Mouse (Mus musculus): Measurements from ENCODE around the gene Ints6l.

The Ints6l gene

DNA sequence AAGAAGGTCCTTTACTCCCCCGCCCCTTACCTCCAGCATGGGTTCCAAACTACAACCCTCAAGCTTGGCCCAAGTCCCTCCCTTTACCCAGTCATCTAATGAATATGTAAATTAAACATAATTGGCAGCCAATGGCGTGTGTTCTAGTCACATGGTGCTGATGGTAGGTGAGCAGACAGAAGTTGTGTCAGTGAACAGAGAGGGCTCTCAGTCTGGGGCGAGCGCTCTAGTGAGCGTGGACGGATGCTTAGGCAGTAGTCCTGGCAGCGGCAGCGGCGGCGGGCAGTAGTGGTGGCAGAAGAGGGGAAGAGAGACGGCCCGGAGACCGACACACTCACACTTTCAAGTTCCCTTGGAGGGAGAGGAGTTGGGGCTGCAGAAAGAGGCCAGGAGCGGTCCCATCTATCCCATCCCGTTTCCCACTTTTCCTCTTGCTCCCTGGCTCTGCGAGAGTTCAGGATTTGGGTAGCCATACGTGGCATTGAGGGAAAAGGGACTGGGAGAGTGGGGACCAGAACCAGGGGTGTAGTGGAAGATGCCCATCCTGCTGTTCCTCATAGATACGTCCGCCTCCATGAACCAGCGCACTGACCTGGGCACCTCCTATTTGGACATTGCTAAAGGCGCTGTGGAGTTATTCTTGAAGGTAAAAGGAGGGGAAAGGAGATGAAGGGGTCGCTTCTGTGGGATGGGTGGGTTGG, at the start of gene Ints6l:
Gene Ints6l (plus strand): TSS at position 187 of the 701 bp plus-strand sequence.
- DNase-seq (ENCODE audit: low read depth, low spot score) = peak; percentile 85

DNA sequence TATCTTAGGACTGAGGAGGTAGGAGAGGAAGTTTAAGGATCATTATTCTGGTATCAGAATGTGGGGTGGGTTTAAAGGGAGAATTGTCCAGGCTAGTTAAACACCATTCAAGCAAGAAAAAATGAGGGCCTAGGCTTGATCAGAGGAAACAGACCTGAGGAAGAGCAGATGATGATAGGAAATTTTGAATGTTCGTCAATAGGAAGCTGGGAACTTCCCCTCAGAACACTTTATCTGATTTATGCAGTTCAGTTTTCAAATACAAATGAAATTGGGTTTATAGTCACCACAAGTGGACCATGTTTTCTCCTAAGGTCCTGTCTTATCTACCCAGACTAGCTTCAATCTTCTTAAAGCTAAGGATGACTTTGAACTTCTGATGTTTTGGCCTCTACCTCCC, 49.2 kb upstream of the Ints6l start:
- DNase-seq (ENCODE audit: low read depth, low spot score) = no peak

DNA sequence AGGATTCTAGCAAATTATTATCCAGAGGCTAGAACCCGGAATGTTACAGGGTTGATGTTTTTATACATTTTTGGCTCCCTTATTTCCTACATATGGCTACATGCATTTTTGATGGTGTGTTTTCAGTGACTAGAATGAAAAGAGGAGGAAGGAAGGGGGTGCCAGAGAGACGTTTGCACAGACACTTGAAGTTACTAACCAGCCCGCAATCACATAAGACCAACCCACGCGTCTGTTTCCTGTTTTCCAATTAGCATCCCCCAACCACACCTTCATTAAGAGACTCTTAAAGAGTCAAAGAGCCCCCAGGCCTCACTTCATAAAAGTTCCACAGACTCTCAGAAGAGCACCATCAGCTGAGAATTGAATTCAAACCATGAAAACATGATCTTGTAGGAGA, 48.5 kb upstream of the Ints6l start:
- DNase-seq (ENCODE audit: low read depth, low spot score) = no peak

DNA sequence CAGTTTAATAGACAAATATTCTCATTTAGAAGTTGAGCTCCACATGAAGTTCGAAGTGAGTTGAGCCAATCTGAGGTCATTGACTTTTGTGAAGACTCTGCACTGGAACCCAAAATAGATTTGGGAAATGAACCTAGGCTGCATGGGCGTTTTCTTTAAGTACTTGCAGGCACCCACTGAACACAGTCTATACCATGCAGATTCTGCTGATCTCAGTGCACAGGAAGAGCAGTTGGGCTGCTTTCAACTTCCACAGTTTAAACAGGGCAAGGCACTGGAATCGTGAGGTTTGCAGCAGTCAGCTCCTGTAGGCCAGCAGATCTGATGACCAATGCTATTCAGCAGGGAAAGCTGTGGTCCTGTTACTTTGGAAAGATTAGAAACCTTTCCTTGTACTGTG, 38.4 kb upstream of the Ints6l start:
- no peak for DNase-seq (ENCODE audit: low read depth, low spot score)

DNA sequence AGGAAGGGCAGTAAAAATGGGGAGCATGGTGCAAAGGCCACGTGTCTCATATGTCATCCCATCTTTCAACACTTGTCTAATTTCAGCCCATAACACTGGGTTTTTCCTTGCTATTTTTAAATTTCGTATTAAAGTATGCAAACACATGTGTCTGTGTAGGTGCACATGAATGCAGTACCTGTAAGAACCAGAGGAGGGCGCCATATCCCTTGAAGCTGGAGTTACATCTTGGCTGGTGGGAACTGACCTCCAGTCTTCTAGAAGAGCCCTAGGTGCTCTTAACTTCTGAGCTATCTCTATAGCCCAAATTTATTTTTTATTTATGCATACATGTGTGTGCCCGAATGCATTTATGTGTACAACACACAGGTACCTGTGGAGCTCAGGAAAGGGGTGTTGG, 37.1 kb upstream of the Ints6l start:
- DNase-seq (ENCODE audit: low read depth, low spot score) = peak; percentile 15

DNA sequence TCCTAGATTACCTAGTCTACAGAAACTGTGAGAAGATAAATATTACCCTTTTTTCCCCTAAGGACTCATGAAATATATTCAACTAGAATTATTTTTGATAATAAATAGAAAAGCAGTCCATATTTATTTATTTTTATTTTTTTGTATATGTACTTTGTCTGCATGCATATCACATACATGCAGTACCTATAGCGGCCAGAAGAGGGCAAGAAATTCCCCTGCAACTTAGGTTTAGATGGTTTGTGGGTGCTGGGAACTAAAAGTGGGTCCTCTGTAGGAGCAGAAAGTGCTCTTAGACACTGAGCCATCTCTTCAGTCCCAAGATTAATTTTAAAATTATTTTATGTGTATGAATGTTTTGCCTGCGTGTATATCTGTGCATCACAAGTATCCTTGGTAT, 24.1 kb upstream of the Ints6l start:
- peak; percentile 7 for DNase-seq (ENCODE audit: low read depth, low spot score)

DNA sequence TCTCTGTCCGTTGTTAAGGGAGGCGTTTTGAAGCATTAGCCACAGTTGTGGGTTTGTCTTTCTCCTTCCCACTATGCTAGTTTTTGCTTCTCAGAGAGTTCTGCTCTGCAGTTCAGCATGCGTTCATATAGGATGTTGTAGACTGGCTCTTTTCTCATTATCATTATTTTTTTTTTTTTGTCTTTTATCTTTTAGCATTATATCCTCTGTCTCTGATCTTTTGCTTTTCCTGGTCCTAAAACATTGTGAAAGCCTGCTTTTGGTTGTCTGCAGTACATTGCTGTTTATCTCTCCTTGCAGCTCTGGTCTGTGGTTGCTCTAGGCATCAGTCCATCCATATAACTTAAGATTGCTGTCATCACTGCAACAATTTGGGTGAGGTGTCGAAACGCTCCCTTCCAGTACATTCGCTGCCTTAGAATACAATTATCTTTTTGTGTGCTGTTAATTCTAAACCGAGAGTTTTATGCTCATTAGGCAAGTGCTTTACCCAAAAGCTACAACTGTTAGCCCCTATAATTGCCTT, 18.8 kb upstream of the Ints6l start:
- DNase-seq (ENCODE audit: low read depth, low spot score) = no peak

DNA sequence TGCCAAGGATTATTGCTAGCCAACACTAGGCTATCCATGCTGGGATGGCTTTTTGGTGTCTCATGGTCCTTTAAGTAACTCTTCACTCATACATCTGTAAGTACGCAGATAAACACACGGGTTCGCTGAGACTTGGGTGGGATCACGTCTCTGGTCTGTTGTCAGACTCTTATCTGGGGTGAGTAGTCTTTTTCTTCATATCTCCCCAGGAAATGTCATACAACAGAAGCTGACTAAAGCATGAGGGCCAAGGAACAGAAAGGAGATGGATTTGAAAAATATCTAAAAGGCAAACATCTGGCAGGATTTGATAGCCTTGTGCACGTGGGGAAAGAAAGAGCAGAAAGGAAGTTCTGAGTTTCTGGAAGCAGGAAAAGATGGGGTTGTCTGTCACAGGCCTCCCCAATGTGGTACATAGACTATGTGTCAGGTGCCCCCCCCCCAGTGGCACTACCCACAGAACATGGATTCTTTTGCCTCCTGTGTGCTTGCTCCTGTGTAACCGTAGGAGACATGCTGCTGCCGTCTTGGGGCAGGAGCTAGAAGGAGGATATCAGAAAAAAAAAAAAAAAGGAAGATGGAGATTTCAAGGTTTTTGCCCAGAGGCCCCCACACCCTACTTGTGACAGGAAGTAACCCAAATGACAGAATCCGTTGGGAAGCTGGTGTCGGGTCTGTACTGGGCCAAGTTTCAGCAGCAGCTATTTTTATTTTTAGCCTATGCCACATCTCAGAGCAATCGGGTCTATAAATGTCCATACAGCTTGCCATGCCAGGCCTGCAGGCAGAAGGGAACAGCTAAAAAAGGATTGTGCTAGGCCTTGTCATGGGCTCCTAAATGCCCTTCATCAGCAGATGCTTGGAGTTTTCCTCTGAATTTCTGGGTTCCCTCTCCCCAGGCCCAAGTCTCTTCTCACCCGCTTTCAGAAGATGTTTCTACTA, 7.9 kb upstream of the Ints6l start:
- no peak for DNase-seq (ENCODE audit: low read depth, low spot score)

DNA sequence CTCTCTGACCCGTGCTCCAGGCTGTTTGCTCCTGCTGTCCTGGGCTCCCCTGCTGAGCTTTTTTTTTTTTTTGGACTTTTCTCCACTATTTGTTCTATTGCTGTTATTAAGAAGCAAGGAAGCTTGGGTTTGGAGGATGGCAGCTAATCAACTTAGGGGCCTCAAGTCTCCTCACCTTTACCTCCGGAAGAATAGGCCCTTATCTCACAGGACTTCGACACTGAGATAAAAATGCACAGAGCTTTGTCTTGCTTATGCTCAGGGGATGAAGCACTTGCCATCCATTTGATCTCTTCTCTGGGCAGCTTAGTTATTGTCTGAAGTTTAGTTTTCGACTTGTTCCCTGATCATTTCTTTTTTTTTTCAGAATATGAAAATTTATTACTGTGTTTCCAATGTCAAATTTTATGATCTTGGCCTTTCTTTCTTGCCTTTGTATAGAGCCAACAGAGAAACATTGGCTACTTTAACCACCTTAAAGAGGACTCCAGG, 7.1 kb upstream of the Ints6l start, which contains the start of gene Gm2174:
Gene Gm2174 (plus strand): TSS at position 442 of the 492 bp plus-strand sequence.
- no peak for DNase-seq (ENCODE audit: low read depth, low spot score)

DNA sequence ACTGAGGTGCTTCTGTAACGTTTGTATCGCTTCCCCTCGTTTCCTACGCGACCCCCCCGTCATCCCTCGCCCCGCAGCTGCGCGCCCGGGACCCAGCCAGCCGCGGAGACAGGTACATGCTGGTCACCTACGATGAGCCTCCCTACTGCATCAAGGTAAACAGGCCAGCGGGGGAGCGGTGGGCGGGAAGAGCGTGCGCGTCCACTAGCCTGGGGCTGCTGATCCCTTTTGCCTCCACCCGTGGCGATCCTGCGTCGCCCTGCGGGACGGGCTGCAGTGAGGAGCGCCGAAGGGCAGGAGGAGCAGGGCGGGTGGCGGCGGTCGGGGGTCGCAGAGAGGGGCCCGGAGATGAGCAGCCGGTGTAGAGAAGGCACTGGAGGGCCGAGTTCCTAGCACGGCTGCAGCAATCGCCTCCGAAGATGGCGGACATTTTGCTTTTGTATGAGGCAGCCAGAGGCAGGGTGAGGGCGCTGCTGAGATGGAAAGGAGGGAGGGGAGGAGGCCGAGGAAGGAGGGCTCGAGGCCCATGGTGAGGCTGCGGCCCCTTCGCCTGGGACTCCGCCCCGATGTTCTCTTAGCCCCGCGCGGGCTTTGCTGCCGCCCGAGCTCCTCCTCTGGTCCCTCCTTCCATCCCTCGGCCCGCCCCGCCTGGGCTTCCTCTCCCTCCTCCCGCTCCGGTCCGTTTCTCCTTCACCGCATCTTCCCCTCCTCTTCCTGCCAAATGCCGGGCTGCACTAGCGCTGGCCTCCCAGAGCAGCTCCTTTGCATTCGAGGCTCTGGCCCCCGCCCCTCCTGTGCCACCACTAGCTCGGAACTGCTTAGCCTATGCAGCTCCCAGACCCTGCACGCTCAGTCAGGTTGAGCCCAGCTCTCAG, 952 bp downstream of the Ints6l start:
- peak; percentile 76 for DNase-seq (ENCODE audit: low read depth, low spot score)

DNA sequence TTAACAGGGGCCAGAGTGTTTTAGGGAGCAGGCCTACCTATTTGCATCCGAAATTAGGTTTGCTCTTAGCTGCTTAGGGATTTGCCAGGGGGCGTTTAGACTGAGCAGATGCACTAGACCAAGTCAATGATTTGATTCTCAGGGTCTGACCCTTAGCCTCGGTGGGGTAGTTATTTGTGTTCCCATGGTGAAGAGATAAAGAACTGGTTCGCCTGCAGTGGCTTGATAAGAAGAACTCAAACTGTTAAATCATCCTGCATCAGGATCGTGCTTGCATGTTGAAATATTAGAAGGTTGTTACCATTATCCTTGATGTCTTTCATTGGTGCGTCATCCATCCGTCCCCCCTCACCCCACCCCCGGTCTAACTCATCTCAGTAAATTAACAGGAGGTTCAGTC, 1.7 kb downstream of the Ints6l start:
- no peak for DNase-seq (ENCODE audit: low read depth, low spot score)

DNA sequence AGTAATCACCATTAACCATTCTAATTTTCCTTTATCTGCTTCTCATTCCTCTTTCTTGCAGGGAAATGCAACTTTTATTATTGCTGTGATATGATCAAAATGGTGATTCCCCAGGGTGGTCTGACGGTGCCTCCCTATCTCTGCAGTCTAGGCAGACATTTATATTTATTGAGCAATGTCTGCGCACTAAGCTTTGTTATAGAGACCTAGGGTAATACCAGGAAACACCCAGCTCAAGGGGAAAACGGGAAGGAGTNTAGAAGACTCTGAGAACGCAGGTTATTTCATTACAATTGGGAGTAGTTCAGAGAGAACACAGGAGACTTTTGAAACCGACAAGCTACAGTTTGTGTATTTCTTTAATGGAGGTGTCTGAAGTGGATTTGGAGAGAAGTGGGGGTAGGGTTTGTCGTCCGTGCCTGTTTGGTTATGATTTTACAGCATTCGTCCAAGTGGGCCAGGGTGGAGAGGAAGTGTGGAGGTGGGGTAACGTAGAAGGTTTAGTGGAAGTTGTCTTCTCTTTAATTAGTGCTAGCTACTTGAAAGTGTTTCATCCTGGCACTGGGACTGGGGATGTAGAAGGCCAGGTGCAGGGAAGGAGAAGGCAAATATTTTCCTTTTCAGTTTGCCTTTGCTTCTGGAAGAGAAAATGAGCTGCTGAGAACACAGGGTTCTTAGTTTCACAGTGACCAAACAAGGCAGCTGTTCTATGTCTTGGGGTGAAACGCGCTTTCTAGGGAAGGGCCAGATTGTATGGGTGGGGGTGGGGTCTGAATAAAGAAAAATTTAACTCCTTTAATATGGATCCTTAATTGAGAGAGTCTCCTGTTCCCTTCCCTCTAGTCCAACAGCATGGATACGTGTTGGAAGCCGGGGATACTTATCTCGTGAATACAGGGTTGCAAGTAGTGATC, 7.6 kb downstream of the Ints6l start:
- DNase-seq (ENCODE audit: low read depth, low spot score) = no peak

DNA sequence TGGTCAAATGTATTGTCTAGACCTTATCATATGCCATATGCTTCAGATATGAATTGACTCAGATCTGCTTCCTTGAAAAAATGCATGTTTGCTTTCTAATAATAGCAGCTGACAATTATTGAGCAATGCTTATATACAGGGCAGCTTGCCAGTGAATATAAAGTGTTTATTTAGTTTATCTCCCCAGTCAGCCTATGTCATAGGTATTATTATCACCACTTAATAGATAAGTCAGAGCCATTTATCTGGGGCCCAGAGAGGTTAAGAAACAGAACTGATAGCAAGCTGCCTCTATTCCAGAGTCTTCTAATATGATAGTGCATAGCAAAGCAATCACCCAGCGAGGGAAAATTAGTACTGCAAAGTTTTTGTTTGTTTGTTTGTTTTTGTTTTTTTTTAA, 10.2 kb downstream of the Ints6l start:
- no peak for DNase-seq (ENCODE audit: low read depth, low spot score)

DNA sequence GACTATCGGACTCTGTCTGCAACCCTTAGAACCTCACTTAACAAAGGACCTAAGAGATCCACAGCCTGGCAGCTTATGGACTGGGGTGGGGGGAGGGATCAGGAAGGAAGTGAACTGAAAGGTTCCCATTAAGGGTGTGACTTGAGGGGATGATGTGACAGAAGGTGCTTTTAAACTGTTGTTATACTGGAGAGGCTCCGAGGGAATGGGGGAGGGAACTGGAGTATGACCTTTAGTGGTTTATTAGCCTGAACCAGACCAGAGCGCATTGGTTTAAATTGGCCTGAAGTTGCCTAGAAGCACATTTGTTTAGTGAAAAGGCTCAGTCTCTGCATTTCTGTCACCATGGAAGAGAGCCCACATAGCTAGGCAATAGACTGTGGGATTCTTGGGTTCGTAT, 13.0 kb downstream of the Ints6l start:
- DNase-seq (ENCODE audit: low read depth, low spot score) = peak; percentile 45

DNA sequence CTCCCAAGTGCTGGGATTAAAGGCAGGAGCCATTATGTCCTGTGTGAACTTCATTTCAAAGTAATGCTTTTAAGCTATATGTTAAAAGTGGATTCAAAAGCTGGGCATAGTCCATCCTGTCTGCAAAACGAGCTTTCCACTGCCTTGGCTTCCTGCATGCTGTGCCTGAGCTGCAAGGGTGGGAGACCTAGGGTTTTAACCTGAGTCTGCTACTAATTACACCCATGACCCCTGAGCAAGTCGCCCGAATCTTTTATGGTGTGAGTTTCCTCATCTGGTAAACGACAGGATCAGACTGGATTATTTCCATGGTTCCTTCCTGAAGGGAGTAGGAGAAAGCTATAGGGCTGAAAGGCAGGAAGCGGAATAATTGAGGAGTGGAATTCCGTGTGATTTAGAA, 13.8 kb downstream of the Ints6l start:
- DNase-seq (ENCODE audit: low read depth, low spot score) = no peak

DNA sequence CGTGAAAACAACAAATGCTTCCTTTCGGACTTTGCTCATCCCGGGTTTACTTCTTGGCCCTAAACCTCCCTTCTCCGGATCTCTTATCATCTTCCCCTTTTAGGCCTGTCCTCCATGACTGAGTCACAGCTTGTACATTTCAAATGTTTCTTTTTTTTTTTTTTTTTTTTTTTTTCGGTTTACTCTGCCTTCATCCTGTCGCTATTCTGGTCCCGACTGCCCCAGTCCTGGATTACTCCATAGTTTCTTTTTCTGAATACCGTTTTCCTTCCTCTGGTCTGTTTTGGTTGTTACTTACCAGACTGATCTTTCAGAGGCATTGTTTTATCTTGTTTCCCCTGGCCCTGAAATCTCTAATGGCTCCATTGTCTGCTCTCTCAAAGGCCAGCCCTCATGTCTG, 19.4 kb downstream of the Ints6l start:
- DNase-seq (ENCODE audit: low read depth, low spot score) = no peak

DNA sequence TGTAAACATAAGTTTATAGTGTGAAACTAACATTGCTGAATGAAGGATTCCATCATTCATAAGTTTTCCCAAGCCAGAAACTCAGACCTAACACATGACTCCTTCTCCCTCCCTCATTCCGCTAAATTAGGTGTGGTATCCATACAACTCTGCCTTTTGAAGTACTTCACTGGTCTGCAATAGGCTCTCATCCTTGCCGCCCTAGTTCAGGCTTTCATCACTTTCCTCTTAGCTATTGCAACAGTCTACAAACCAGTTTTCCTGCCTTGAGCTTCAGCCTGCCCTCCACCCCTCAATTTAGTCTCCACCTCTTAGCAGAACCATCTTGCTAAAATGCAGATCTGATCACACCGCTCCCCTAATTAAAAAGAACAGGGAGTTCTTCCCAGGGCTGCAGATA, 22.9 kb downstream of the Ints6l start:
- no peak for DNase-seq (ENCODE audit: low read depth, low spot score)

DNA sequence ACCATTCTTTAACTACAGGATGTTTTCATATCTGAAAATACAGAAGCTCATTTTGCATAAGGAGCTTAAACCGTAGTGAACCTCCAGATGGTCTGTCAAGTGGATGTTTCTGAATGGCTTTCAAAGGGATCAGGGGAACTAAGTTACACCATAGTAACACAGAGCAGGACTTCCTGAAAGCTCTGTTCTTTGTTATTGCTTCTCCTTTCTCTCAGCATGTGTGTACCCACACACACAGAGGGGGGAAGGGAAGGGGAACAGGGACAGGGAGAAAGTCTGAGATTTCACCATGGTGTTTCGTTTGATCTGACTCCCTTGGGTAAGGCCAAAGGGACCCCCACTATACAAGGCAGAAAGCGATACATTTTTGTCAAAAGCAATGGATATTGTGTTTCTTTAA, 27.2 kb downstream of the Ints6l start:
- DNase-seq (ENCODE audit: low read depth, low spot score) = no peak

DNA sequence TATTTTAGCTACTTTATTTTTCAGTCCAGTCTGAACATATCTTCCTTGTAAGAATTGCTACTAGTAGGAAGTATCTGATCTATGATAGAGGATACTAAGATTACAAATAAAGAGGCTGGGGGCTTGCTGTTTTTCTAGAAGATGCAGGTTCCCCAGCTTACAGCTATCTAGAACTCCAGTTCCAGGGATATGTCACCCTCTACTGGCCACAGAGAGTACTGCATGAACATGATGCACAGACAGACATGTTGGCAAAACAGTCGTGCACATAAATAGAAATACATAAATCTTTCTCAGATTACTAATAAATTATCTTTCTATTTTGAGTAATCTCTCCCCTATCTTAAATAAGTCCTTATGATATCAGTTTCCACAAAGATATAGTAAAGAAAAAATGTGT, 35.1 kb downstream of the Ints6l start:
- DNase-seq (ENCODE audit: low read depth, low spot score) = peak; percentile 54

DNA sequence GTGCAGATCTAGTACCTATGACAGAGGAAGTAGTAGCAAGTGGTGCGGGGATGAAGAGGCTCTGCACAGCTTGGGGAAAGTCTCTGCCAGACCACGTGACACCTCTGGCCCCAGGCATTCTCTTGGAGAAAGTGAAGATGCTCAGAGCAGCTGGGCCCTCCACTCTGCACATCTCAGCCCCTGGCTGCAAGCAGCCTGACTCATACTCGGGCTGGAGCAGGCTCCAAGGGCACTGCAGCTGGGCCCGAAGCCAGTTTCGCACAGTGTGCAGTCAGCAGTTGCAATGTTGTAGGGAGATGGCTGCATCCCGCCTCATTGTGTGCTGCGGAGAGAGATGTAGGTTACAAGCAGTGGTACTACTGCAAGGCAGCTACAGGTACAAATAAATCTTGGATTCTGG, 42.6 kb downstream of the Ints6l start:
- DNase-seq (ENCODE audit: low read depth, low spot score) = no peak
